Mouse (Mus musculus): Measurements from ENCODE around the gene Ufl1.
A peak's percentile ranks its signal among the peaks of the same experiment; 100 is the strongest.
"Not testable (repeated sequence)": the region's sequence is repeated elsewhere in the genome, so short reads cannot be mapped to it uniquely, and the experiment has no call there.

The Ufl1 gene

GRCm38 (mm10) chr4:25281671-25282038 is at the start of gene Ufl1:
Ufl1 (minus strand) TSS chr4:25281821.
- peak; percentile 97 for DNase-seq

- no peak for DNase-seq
Measured at GRCm38 (mm10) chr4:25325684-25326220, 44.1 kb upstream of the Ufl1 start.

- no peak for DNase-seq
Measured at GRCm38 (mm10) chr4:25322631-25323178, 41.1 kb upstream of the Ufl1 start.

GRCm38 (mm10) chr4:25313767-25314166 is 32.1 kb upstream of the Ufl1 start:
- no peak for DNase-seq

- not testable (repeated sequence) for DNase-seq
Measured at GRCm38 (mm10) chr4:25285002-25285401, 3.4 kb upstream of the Ufl1 start.

DNA sequence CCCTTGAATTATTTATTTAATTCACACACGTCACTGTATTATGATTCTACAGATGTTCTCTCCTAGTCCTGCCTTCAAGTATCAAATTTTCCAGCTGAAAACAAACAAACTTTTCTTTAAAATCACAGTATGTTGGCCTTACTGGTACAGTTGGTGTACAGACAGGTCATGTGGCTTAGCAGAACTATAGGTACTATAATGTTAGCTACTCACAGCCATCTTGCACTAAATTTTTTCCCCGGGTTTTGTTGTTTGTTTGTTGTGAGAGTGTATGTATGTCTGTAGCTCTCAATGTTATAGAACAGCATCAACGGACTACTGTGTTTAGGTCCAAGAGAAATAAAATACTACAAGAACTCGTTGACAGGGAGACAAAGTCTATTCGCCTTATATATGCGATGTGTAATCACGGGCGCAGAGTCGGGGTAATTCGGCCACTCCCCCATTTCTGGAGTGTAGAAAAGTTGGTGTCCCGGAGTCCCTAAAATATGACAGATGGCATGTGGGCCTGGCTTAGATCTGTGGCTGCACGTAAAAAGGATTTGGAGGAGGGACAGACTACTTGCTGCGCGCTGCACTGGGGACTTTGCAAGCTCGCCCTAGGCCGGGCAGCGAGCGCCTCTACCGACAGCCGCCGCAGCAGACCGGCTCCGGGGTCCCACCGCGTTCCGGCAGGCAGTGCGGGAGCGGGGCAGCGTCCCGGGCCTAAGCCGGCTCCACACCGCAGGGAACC is 517 bp downstream of the Ufl1 start:
- DNase-seq: no peak

GRCm38 (mm10) chr4:25272861-25273627 is 8.6 kb downstream of the Ufl1 start:
- no peak for DNase-seq

DNA sequence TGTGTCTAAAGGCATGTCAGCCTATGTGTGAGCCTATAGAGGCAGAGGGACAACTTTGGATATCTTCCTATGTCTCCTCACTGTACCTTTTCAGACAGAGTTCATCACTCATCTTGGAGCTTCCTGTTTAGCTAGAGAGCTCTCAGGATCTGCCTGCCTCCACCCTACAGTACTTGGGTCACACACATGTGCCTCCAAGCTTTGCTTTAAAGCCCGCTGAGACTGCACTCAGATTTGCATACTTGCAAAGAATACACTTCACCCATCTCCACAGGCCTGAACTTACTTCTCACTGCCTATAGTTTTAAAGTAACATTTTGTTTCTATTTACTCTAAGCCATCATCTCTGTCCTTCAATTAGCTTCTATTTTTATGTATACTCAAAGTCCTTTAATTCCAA is 9.7 kb downstream of the Ufl1 start:
- DNase-seq: no peak

- DNase-seq: no peak
Measured at GRCm38 (mm10) chr4:25267144-25267543, 14.5 kb downstream of the Ufl1 start.

GRCm38 (mm10) chr4:25257822-25258398 is 23.7 kb downstream of the Ufl1 start:
- no peak for DNase-seq

GRCm38 (mm10) chr4:25242776-25243175 is 38.8 kb downstream of the Ufl1 start, which contains the start of gene Fhl5:
Fhl5 (minus strand) TSS chr4:25242876.
- DNase-seq: no peak

DNA sequence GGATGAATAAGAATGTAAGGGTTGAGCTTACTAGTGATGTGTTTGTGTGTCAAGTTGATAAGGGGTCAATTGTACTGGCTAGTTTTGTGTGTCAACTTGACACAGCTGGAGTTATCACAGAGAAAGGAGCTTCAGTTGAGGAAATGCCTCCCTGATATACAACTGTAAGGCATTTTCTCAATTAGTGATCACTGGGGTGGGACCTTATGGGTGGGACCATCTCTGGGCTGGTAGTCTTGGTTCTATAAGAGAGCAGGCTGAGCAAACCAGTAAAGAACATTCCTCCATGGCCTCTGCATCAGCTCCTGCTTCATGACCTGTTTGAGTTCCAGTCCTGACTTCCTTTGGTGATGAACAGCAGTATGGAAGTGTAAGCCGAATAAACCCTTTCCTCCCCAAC is 46.0 kb downstream of the Ufl1 start:
- DNase-seq: not testable (repeated sequence)

GRCm38 (mm10) chr4:25233767-25234166 is 47.9 kb downstream of the Ufl1 start:
- DNase-seq: not testable (repeated sequence)

DNA sequence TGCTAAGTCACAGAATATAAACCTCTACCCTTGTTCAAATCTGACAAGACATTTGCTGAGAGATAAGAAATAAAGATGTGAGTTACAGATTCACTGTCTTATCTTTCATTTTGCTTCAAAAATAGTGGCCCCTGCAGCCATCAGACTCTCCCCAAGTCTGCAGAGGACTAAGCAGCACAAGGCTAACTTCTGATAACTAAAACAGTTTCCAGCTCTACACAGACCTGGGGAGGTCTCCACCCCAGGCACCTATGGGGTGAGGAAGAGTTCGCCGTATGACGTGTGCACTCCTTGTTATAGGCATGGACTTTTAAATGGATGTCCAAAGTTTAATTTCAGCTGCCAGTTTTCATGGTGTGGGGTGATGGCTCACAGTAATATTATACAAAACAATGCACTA is 49.1 kb downstream of the Ufl1 start:
- DNase-seq: no peak

- no peak for DNase-seq
Measured at GRCm38 (mm10) chr4:25227527-25227926, 54.1 kb downstream of the Ufl1 start.

DNA sequence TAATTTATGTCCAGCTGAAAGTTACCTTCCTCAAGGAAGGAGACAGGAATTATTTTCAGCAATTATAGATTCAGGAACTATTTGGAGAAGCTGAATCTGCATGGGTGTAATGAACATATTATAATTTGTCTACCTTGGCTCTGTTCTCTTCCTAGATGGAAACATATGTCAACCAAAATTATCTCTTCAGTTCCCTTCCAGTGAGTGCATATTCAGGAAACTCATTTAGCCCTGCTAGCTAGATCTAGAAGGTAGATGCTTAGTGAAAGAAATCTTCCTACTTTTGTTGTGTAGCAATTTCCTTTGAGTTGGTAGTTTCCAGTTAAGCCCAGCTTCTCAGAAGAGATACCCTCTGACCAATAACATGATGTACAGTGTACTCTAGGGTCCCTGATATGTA is 59.7 kb downstream of the Ufl1 start:
- no peak for DNase-seq

- DNase-seq: no peak
Measured at GRCm38 (mm10) chr4:25213451-25213850, 68.2 kb downstream of the Ufl1 start.

DNA sequence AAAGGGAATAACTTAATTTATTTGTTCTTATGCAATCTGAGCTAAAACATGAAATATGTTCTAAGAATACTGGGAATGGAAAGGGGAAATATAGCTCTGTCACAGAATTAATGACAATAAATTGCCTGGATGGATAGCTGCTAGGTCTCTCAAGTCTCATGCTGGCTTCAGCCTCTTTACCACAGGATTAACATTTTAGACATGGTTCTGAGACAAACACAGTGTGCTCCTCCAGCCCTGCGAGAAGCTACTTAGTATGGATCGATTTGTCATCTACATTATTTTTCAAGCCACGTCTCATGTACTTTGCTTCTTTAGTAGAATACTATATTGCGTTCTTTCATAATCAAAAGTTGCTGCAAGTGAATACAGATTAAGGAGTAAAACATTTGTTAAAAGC is 75.5 kb downstream of the Ufl1 start:
- DNase-seq: no peak

All from retina, postnatal 1 day (tissue).